Mouse (Mus musculus) liver, adult 2 months (tissue): ENCODE results near the gene Rpl37a.

Experiments
- CTCF ChIP-seq: fragments of 200-500 bp; IDR thresholded peaks from 2 replicates; pipeline ENCODE4 v1.5.1; 2011; ENCODE audit warnings: low read depth, low read length, control low read depth
- POLR2A ChIP-seq: fragments of 200-500 bp; IDR thresholded peaks from 2 replicates; pipeline ENCODE4 v1.6.1; 2011; ENCODE audit warnings: low read length, control low read depth; ENCODE audit not compliant: insufficient read depth; ENCODE audit errors: extremely low read depth

- TF ChIP-seq CTCF (no peak), POLR2A (no peak)
These were observed 28.6 kb downstream of the Rpl37a start for GRCm38 (mm10) chr1:72739681-72740063.
